Mouse (Mus musculus) MEL (cell line): ENCODE results near the gene BC005561. TPM values are rescaled to one million over a fixed set of nuclear protein-coding genes. Genes with fewer than 3 reads are reported as not detected.

ENCODE experiments used
- DNase-seq: peaks from one replicate; pipeline ENCODE4 v3.0.0; 2011; ENCODE audit warnings: low read depth, low spot score
- H3K27ac ChIP-seq: 2 replicates; pipeline ENCODE4 v1.5.1; 2012; ENCODE audit warnings: low read depth, mild to moderate bottlenecking, control low read depth, low read length, moderate library complexity; ENCODE audit not compliant: control insufficient read depth
- H3K27me3 ChIP-seq, 2 experiments: fragments of 150-350 bp in 1 of 2; sonication (generic) in 1 of 2; 2 replicates each; pipeline ENCODE4 v1.6.1; 2012; ENCODE audit warnings: low read length in 2 of 2, mild to moderate bottlenecking in 2 of 2, improper control_type of control experiment in 1 of 2, moderate library complexity in 1 of 2; ENCODE audit not compliant: insufficient read depth in 2 of 2, control insufficient read depth in 1 of 2
- H3K36me3 ChIP-seq, 2 experiments: 2 replicates each; pipeline ENCODE4 v1.6.1; 2012 to 2014; ENCODE audit warnings: low read length in 2 of 2, improper control_type of control experiment in 1 of 2, inconsistent platforms in 1 of 2, mild to moderate bottlenecking in 1 of 2; ENCODE audit not compliant: insufficient read depth in 2 of 2, control insufficient read depth in 1 of 2
- H3K4me1 ChIP-seq, 2 experiments: fragments of 150-350 bp in 1 of 2; sonication (generic) in 1 of 2; 2 replicates each; pipeline ENCODE4 v1.6.1; 2012; ENCODE audit warnings: low read length in 2 of 2, improper control_type of control experiment in 1 of 2, mild to moderate bottlenecking in 1 of 2; ENCODE audit not compliant: insufficient read depth in 2 of 2, control insufficient read depth in 1 of 2
- H3K4me3 ChIP-seq, 2 experiments: fragments of 150-350 bp in 1 of 2; sonication (generic) in 1 of 2; 2 replicates each; pipeline ENCODE4 v1.5.1; 2012; ENCODE audit warnings: low read depth in 2 of 2, low read length in 2 of 2, mild to moderate bottlenecking in 2 of 2, moderate library complexity in 2 of 2, control low read depth in 1 of 2, improper control_type of control experiment in 1 of 2; ENCODE audit not compliant: control insufficient read depth in 1 of 2, insufficient read depth in 1 of 2
- H3K79me2 ChIP-seq: 2 replicates; pipeline ENCODE4 v1.6.1; 2012; ENCODE audit warnings: mild to moderate bottlenecking, low read length, moderate library complexity; ENCODE audit not compliant: control insufficient read depth, poor library complexity, insufficient read depth
- H3K9ac ChIP-seq: 2 replicates; pipeline ENCODE4 v1.6.1; 2012; ENCODE audit warnings: low read depth, mild to moderate bottlenecking, control low read depth, low read length, moderate library complexity; ENCODE audit not compliant: control insufficient read depth, poor library complexity, severe bottlenecking
- H3K9me3 ChIP-seq: fragments of 150-350 bp; sonication (generic); replicated peaks from 2 replicates; pipeline ENCODE4 v1.6.1; 2012; ENCODE audit warnings: mild to moderate bottlenecking, low read length, improper control_type of control experiment, moderate library complexity; ENCODE audit not compliant: insufficient read depth
- BHLHE40 ChIP-seq: IDR thresholded peaks from 2 replicates; pipeline ENCODE4 v1.6.1; 2012; ENCODE audit warnings: low read depth, mild to moderate bottlenecking, inconsistent platforms, low read length, improper control_type of control experiment, borderline replicate concordance
- CHD1 ChIP-seq: IDR thresholded peaks from 2 replicates; pipeline ENCODE4 v1.6.1; 2012; ENCODE audit warnings: low read depth, mild to moderate bottlenecking, inconsistent platforms, low read length, improper control_type of control experiment
- E2F4 ChIP-seq: IDR thresholded peaks from 2 replicates; pipeline ENCODE4 v1.6.1; 2011; ENCODE audit warnings: low read depth, low read length, improper control_type of control experiment, borderline replicate concordance
- EP300 ChIP-seq, 2 experiments: IDR thresholded peaks; 2 replicates each; pipeline ENCODE4 v1.6.1; 2011; ENCODE audit warnings: improper control_type of control experiment in 2 of 2, low read length in 2 of 2, low read depth in 1 of 2, mild to moderate bottlenecking in 1 of 2
- ETS1 ChIP-seq: IDR thresholded peaks from 2 replicates; pipeline ENCODE4 v1.6.1; 2012; ENCODE audit warnings: low read depth, mild to moderate bottlenecking, inconsistent platforms, low read length, improper control_type of control experiment, moderate library complexity
- GABPA ChIP-seq: IDR thresholded peaks from 2 replicates; pipeline ENCODE4 v1.6.1; 2012; ENCODE audit warnings: low read depth, mild to moderate bottlenecking, inconsistent platforms, low read length, improper control_type of control experiment, moderate library complexity
- GATA1 ChIP-seq: IDR thresholded peaks from 2 replicates; pipeline ENCODE4 v1.6.1; 2011; ENCODE audit warnings: low read depth, low read length, improper control_type of control experiment
- HCFC1 ChIP-seq: IDR thresholded peaks from 2 replicates; pipeline ENCODE4 v1.6.1; 2012; ENCODE audit warnings: low read depth, mild to moderate bottlenecking, inconsistent platforms, low read length, improper control_type of control experiment, moderate library complexity
- KAT2A ChIP-seq: conservative IDR thresholded peaks from 2 replicates; pipeline ENCODE4 v1.6.1; 2012; ENCODE audit warnings: low read depth, low read length, improper control_type of control experiment, inconsistent platforms
- MAFK ChIP-seq: IDR thresholded peaks from 2 replicates; pipeline ENCODE4 v1.6.1; 2011; ENCODE audit warnings: low read depth, mild to moderate bottlenecking, low read length, improper control_type of control experiment, borderline replicate concordance
- MAX ChIP-seq: IDR thresholded peaks from 2 replicates; pipeline ENCODE4 v1.6.1; 2011; ENCODE audit warnings: low read length, improper control_type of control experiment
- MAZ ChIP-seq: IDR thresholded peaks from 2 replicates; pipeline ENCODE4 v1.6.1; 2012; ENCODE audit warnings: low read depth, mild to moderate bottlenecking, inconsistent platforms, low read length, improper control_type of control experiment
- MEF2A ChIP-seq: IDR thresholded peaks from 2 replicates; pipeline ENCODE4 v1.6.1; 2014; ENCODE audit warnings: low read depth, mild to moderate bottlenecking, inconsistent platforms, low read length, improper control_type of control experiment; ENCODE audit not compliant: poor library complexity, insufficient replicate concordance, severe bottlenecking; ENCODE audit errors: extremely low read depth
- MXI1 ChIP-seq: IDR thresholded peaks from 2 replicates; pipeline ENCODE4 v1.6.1; 2011; ENCODE audit warnings: mild to moderate bottlenecking, low read depth, low read length, improper control_type of control experiment
- MYC ChIP-seq: IDR thresholded peaks from 2 replicates; pipeline ENCODE4 v1.6.1; 2011; ENCODE audit warnings: low read depth, mild to moderate bottlenecking, low read length, improper control_type of control experiment, moderate library complexity
- NELFE ChIP-seq: IDR thresholded peaks from 2 replicates; pipeline ENCODE4 v1.6.1; 2011; ENCODE audit warnings: low read depth, low read length, improper control_type of control experiment
- POLR2AphosphoS2 ChIP-seq: IDR thresholded peaks from 2 replicates; pipeline ENCODE4 v1.6.1; 2011; ENCODE audit warnings: low read length, improper control_type of control experiment
- RAD21 ChIP-seq: IDR thresholded peaks from 2 replicates; pipeline ENCODE4 v1.6.1; 2011; ENCODE audit warnings: mild to moderate bottlenecking, low read depth, low read length, improper control_type of control experiment
- SMC3 ChIP-seq: IDR thresholded peaks from 2 replicates; pipeline ENCODE4 v1.6.1; 2011; ENCODE audit warnings: low read depth, low read length, improper control_type of control experiment
- TBP ChIP-seq: IDR thresholded peaks from 2 replicates; pipeline ENCODE4 v1.8.0; 2011; ENCODE audit warnings: low read depth, low read length, improper control_type of control experiment
- TCF12 ChIP-seq: IDR thresholded peaks from 2 replicates; pipeline ENCODE4 v1.6.1; 2014; ENCODE audit warnings: low read depth, mild to moderate bottlenecking, inconsistent platforms, low read length, improper control_type of control experiment, moderate library complexity
- UBTF ChIP-seq: IDR thresholded peaks from 2 replicates; pipeline ENCODE4 v1.6.1; 2012; ENCODE audit warnings: low read depth, mild to moderate bottlenecking, inconsistent platforms, low read length, improper control_type of control experiment, moderate library complexity, borderline replicate concordance; ENCODE audit not compliant: insufficient read depth
- USF1 ChIP-seq: IDR thresholded peaks from 2 replicates; pipeline ENCODE4 v1.6.1; 2014; ENCODE audit warnings: low read depth, mild to moderate bottlenecking, inconsistent platforms, low read length, improper control_type of control experiment, moderate library complexity
- USF2 ChIP-seq, 2 experiments: IDR thresholded peaks; 2 replicates each; pipeline ENCODE4 v1.6.1; 2011 to 2012; ENCODE audit warnings: improper control_type of control experiment in 2 of 2, low read length in 2 of 2, borderline replicate concordance in 1 of 2, inconsistent platforms in 1 of 2, low read depth in 1 of 2, mild to moderate bottlenecking in 1 of 2; ENCODE audit not compliant: insufficient read depth in 1 of 2
- ZKSCAN1 ChIP-seq: IDR thresholded peaks from 2 replicates; pipeline ENCODE4 v1.6.1; 2012; ENCODE audit warnings: low read depth, mild to moderate bottlenecking, inconsistent platforms, low read length, improper control_type of control experiment, moderate library complexity
- ZMIZ1 ChIP-seq: IDR thresholded peaks from 2 replicates; pipeline ENCODE4 v1.6.1; 2012; ENCODE audit warnings: low read depth, mild to moderate bottlenecking, inconsistent platforms, low read length, improper control_type of control experiment, moderate library complexity
- polyA plus RNA-seq, 2 experiments: library from polyadenylated mRNA; stranded (reverse) in 1 of 2; unstranded in 1 of 2; fragments of >175 nt in 1 of 2; fragments of >200 nt in 1 of 2; gene quantifications; 2 replicates each; pipeline versions ENCODE4 v1.2.1 to v1.2.4; 2012; ENCODE audit warnings: low replicate concordance in 2 of 2, low read depth in 1 of 2; ENCODE audit not compliant: insufficient read length in 2 of 2, insufficient read depth in 1 of 2, missing spikeins in 1 of 2
- total RNA-seq: library from RNA; depleted of rRNA; stranded (reverse); fragments of 300-350 nt; gene quantifications from 2 replicates; pipeline ENCODE4 v1.2.3, GENCODE M21; 2012

The BC005561 gene
- total and polyA plus RNA-seq, 3 experiments, result 3.1 to 5.1 TPM; not detected in 1

DNA sequence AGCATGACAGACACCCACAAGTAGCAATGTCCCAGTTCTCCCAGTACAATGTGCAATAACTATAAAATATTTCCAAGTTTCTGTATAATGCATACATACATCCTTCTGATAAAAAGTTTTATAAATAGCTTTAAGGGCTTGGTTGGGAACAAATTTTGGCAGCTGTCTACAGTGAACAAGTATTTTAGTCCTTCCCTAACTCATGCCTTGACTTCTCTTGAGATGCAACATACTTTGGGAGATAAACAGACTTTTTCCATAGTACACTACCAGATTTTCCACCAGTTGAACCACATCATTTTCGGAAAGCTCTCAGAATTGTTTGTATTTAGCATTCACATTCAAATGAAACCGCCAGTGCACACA is 340 bp upstream of the BC005561 start:
- H3K9me3 ChIP-seq, result no peaks in the 10 kb centered on the region
- no peak for TF ChIP-seq MYC
- TF ChIP-seq GABPA, result no peak
- no peak for TF ChIP-seq UBTF
- no peak; the same call in 1 of the 2 replicates for TF ChIP-seq HCFC1
- no peak for TF ChIP-seq KAT2A
- TF ChIP-seq MAZ, result no peak
- no peak for TF ChIP-seq MAX
- no peak for TF ChIP-seq MEF2A
- TF ChIP-seq POLR2AphosphoS2, result no peak
- TF ChIP-seq MAFK, result no peak
- TF ChIP-seq BHLHE40, result no peak
- TF ChIP-seq ZKSCAN1, result no peak
- no peak for TF ChIP-seq EP300 (IDR thresholded peaks at IDR 0.05; ENCODE audit: low read depth in 1 of 2, low read length in 2 of 2)
- TF ChIP-seq, all 39 proteins: peak for 0
- Histone ChIP-seq H3K4me3 (peak overlapping the region; percentile 81 to 90), H3K27ac (no peak overlapping the region), H3K27me3 (no peaks in the 10 kb centered on the region), H3K4me1 (no peaks in the 10 kb centered on the region), H3K9ac (peak overlapping the region; percentile 58), H3K79me2 (peaks cover 19% of the 10 kb centered on the region), H3K36me3 (peaks cover 0 to 6% of the 10 kb centered on the region in 2 experiments)
- no peak for DNase-seq

DNA sequence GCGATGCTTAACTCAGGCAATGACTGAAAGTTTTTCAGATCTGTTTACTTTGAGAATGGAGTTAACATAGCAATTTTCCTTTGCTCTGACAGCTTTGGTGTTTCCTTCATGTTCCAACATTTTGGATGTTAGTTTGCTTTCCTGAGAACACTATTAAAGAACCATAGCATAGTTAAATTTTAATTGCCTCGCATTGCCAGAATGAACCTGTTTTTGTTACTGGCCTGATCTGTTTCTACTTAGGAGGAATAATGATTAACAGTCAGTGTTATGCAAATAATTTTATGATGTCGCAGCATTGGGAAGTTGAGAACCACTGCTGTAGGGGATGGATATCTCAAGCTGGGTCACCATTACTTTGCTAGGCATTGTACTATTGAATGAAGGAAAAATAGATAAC is 3.1 kb downstream of the BC005561 start:
- Histone ChIP-seq H3K36me3 (peaks cover 6 to 10% of the 10 kb centered on the region in 2 experiments), H3K4me1 (no peaks in the 10 kb centered on the region), H3K9me3 (no peaks in the 10 kb centered on the region), H3K27me3 (no peaks in the 10 kb centered on the region), H3K79me2 (peaks cover 19% of the 10 kb centered on the region), H3K9ac (no peak overlapping the region), H3K27ac (no peak overlapping the region), H3K4me3 (no peak overlapping the region)
- TF ChIP-seq USF2 (IDR thresholded peaks at IDR 0.05; ENCODE audit: borderline replicate concordance in 1 of 2, insufficient read depth in 1 of 2, low read depth in 1 of 2, low read length in 2 of 2) (no peak), MEF2A (no peak), KAT2A (no peak), CHD1 (no peak), ZMIZ1 (no peak), USF1 (no peak), POLR2AphosphoS2 (no peak), NELFE (no peak), MYC (no peak), MXI1 (no peak), TCF12 (no peak), E2F4 (no peak), BHLHE40 (no peak), TBP (no peak), ETS1 (no peak), SMC3 (no peak), MAX (no peak), GATA1 (no peak), RAD21 (no peak)
- DNase-seq, result no peak
